Mouse (Mus musculus): ENCODE results near the gene Rgr.

DNA sequence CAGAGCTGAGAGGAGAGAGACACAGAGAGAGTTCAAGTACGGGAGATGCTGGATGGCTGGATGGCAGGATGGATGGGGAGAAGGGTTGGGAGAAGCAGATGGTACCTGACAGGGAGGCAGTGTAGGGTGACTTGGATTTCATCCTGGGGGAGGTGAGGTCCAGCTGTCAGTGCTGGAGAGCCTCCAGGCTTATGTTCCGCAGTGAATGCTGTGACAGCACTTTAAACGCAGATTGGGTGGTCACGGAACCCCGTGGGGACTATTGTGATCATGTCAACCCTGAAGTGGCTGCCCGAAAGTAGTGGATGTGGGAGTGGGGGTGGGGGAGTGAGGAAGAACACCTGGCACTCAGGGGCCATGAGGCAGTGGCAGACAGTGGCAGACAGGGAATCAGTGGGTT, 45.7 kb upstream of the Rgr start:
- TF ChIP-seq CTCF (IDR thresholded peaks at IDR 0.05; ENCODE audit: control insufficient read depth, insufficient read depth, low read length) = no peak
- no peak for TF ChIP-seq POLR2A (IDR thresholded peaks at IDR 0.05; ENCODE audit: borderline replicate concordance, control insufficient read depth, low read depth, low read length)
